Mouse (Mus musculus) thymus, adult 2 months (tissue): ENCODE data around the gene Bckdk.

Experiments
- CTCF ChIP-seq: fragments of 200-500 bp; IDR thresholded peaks from 2 replicates; pipeline ENCODE4 v1.5.1; 2012; ENCODE audit warnings: mild to moderate bottlenecking, control low read depth, low read length, moderate library complexity, borderline replicate concordance; ENCODE audit not compliant: control insufficient read depth, poor library complexity, insufficient read depth; ENCODE audit errors: extremely low read depth
- POLR2A ChIP-seq: fragments of 200-500 bp; IDR thresholded peaks from 2 replicates; pipeline ENCODE4 v1.6.1; 2012; ENCODE audit warnings: mild to moderate bottlenecking, low read length, control low read depth, moderate library complexity; ENCODE audit not compliant: control insufficient read depth, poor library complexity, insufficient read depth; ENCODE audit errors: extremely low read depth

GRCm38 (mm10) chr7:127880431-127880830 lies 23.5 kb upstream of the Bckdk start:
- TF ChIP-seq POLR2A (no peak), CTCF (no peak)
